Mouse (Mus musculus): ENCODE data around the gene Them7.

DNA sequence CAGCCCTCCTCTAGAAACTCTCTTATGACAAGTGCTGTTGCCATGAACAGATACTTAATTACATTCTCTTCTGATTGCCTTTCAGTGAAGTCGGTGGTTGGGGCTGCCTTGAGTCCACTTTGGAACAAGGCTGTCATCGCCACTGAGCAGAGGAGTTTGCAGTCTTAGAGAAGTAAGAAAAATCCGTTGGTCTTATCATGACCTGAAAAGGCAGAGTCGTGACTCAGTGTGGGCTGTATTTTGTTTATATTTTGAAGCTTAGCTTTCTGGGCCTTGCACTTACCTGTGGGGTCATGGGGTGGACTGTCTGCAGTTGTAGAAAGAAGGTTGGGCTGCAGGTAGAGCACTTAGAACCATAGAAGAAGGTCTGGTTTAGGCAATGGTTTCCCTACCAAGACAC, 31.3 kb downstream of the Them7 start:
- no peak for TF ChIP-seq CTCF (IDR thresholded peaks at IDR 0.05; ENCODE audit: low read depth, low read length)
- no peak for TF ChIP-seq EP300 (IDR thresholded peaks at IDR 0.05; ENCODE audit: insufficient read depth, low read depth, low read length)
- TF ChIP-seq POLR2A (IDR thresholded peaks at IDR 0.05; ENCODE audit: insufficient read depth, low read length), result no peak

All from ES-Bruce4 (cell line).